Mouse (Mus musculus) midbrain, embryonic 11.5 days (tissue): ENCODE measurements at regions not wholly inside any gene's neighbourhood (a gene's known extent, or its start where the extent isn't known, plus 50 kb on each side); places are given as distances from the start of the nearest gene placed in this dataset.

Experiments
- ATAC-seq: fragments of 200-750 bp; cut with Nextera tagmentation; 2 replicates; pipeline ENCODE4 v1.8.0; 2017; ENCODE audit warnings: moderate TSS enrichment, moderate library complexity; ENCODE audit not compliant: low FRiP score
- DNase-seq: peaks from one replicate; pipeline ENCODE4 v3.0.0; 2015; ENCODE audit warnings: low spot score; ENCODE audit errors: missing footprints
- H3K27ac ChIP-seq: fragments of 300-500 bp; sonication (generic); 2 replicates; pipeline ENCODE4 v1.5.1; 2014; ENCODE audit warnings: low read depth, low read length
- H3K27me3 ChIP-seq: fragments of 300-500 bp; sonication (generic); 2 replicates; pipeline ENCODE4 v1.6.1; 2014; ENCODE audit warnings: mild to moderate bottlenecking, low read length, moderate library complexity, mixed read lengths; ENCODE audit not compliant: control insufficient read depth, insufficient read depth
- H3K36me3 ChIP-seq: fragments of 300-500 bp; sonication (generic); 2 replicates; pipeline ENCODE4 v1.6.1; 2014; ENCODE audit warnings: mild to moderate bottlenecking, low read length, moderate library complexity, mixed read lengths; ENCODE audit not compliant: control insufficient read depth, insufficient read depth
- H3K4me1 ChIP-seq: fragments of 300-500 bp; sonication (generic); 2 replicates; pipeline ENCODE4 v1.6.1; 2014; ENCODE audit warnings: low read length; ENCODE audit not compliant: control insufficient read depth, insufficient read depth
- H3K4me2 ChIP-seq: fragments of 300-500 bp; sonication (generic); 2 replicates; pipeline ENCODE4 v1.6.1; 2014; ENCODE audit warnings: mild to moderate bottlenecking, moderate library complexity
- H3K4me3 ChIP-seq: fragments of 300-500 bp; sonication (generic); 2 replicates; pipeline ENCODE4 v1.5.1; 2014; ENCODE audit warnings: low read depth, low read length
- H3K9ac ChIP-seq: fragments of 300-500 bp; sonication (generic); 2 replicates; pipeline ENCODE4 v1.6.1; 2014; ENCODE audit warnings: low read length
- H3K9me3 ChIP-seq: fragments of 300-500 bp; sonication (generic); 2 replicates; pipeline ENCODE4 v1.6.1; 2016; ENCODE audit warnings: low read length; ENCODE audit not compliant: control insufficient read depth
- WGBS: fragments of 180-500 bp; shearing (Covaris S2); extraction: QIAGEN DNeasy Blood & Tissue Kit; methylation state at CpG from one replicate; pipeline ENCODE4 v1.1.7; 2014; 5-methylcytosine and 5-hydroxymethylcytosine counted together

DNA sequence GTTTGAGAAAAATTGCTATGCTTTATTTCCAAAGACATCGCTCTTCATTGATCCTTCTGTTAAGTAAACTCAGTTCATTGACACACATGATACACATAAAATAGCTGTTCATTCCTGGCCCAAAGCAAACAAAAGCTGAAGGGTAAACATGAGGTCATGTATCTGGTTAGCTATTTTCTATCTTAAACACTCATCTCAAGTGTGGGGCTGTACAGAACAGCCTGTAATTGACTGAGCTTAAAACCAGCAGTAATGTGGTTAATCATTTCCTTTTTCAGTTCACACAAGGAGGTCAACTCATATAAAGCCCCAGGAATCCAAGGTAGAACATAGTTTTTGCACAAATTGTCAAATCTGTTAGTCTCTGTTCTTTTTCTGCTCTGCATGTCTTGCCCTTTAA lies 94.5 kb downstream of the Cldn17 start:
- no peak overlapping the region for H3K27ac ChIP-seq
- H3K36me3 ChIP-seq = no peaks in the 10 kb centered on the region
- DNase-seq (no peak), ATAC-seq (no peak)
- H3K27me3 ChIP-seq = no peaks in the 10 kb centered on the region
- H3K4me3 ChIP-seq = no peak overlapping the region
- no peak overlapping the region for H3K4me2 ChIP-seq
- H3K4me1 ChIP-seq = no peaks in the 10 kb centered on the region
- no peaks in the 10 kb centered on the region for H3K9me3 ChIP-seq
- 91% methylated on average over 1 of the region's 1 CpGs for WGBS
- no peak overlapping the region for H3K9ac ChIP-seq

DNA sequence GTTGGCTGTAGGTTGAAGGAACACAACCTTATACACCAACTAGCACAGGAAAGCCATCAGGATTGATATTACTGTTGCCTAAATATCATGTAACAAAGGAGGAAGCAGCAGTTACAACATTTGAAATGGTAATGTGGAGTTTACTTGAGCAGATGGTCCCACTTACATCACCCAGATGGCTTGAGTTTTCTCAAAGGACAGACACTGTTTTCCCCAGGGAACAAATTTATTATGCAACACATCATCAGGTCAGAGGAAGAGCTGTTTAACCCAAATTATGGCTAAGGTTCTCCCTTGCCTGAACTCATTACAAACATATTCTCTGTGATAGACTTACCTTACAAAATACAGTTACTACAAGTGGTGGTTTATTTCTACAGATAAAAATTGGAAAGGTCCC lies 98.6 kb downstream of the Cldn17 start:
- Histone ChIP-seq H3K4me2 (no peak overlapping the region), H3K9me3 (no peaks in the 10 kb centered on the region), H3K36me3 (no peaks in the 10 kb centered on the region), H3K27ac (no peak overlapping the region), H3K4me1 (no peaks in the 10 kb centered on the region), H3K4me3 (no peak overlapping the region), H3K9ac (no peak overlapping the region), H3K27me3 (no peaks in the 10 kb centered on the region)
- DNase-seq (no peak), ATAC-seq (no peak)

DNA sequence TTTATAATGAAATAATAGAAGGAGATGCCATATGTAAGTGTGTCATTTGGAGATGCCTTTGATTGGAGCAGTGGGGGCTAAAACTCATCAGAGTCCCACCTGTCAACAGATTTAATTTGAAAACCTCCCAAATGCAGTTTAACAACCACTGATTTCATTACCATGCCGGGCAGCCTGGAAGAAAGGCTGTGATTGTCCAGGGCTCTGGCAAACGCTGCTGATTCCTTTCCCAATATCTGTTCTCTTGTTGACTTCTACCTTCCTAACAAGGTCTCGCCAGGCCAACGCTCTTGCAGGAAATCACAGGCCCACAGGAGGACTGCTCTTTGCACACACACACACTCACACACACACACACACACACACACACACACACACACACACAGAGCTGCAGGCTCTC lies 102.4 kb downstream of the Cldn17 start:
- Histone ChIP-seq H3K4me2 (no peak overlapping the region), H3K4me1 (no peaks in the 10 kb centered on the region), H3K27me3 (no peaks in the 10 kb centered on the region), H3K36me3 (no peaks in the 10 kb centered on the region), H3K9me3 (no peaks in the 10 kb centered on the region), H3K9ac (no peak overlapping the region), H3K27ac (no peak overlapping the region), H3K4me3 (no peak overlapping the region)
- WGBS = 90% methylated on average over 4 of the region's 4 CpGs
- ATAC-seq (no peak), DNase-seq (no peak)

DNA sequence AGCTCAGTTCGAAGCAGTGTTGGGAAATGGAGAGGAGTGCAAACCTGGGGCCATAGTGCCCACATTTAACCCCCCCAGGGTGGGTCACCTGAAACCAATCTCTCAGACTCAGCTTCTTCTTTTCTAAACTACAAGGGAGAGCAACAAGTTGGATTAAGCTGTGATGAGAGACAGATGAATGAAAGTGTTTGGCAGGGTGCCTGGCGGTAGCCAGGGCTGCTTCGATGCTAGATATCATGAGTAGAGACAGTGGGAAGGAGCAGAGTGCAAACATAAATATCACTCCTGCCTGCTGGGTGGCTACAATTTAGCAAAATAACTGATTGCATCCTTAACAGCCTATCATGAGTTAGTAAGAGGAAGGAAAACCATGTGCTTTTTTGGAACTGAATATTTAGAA lies 106.9 kb downstream of the Cldn17 start:
- Histone ChIP-seq H3K4me2 (no peak overlapping the region), H3K9me3 (no peaks in the 10 kb centered on the region), H3K4me3 (no peak overlapping the region), H3K27me3 (no peaks in the 10 kb centered on the region), H3K4me1 (no peaks in the 10 kb centered on the region), H3K9ac (no peak overlapping the region), H3K27ac (no peak overlapping the region), H3K36me3 (no peaks in the 10 kb centered on the region)
- no peak for ATAC-seq
- WGBS = 73% methylated on average over 3 of the region's 3 CpGs
- no peak for DNase-seq

DNA sequence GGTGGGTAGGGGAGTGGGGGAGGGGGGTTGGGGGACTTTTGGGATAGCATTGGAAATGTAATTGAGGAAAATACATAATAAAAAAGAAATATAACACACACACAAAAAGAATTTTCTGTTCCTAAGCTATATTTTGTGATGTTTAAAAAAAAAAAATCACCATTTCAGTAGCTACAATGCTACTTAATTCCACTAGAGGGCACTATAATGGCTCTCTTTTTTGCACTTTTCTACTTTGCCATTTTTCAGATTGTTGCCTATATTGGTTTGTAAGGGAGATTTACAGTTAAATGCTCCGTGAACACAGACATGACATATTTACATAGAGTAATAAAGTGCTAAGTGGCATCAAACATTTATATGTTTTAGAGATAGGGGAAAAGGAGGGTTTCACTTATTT lies 102.7 kb upstream of the Grik1 start:
- DNase-seq = peak; percentile 51
- H3K4me1 ChIP-seq = no peaks in the 10 kb centered on the region
- no peaks in the 10 kb centered on the region for H3K9me3 ChIP-seq
- no peaks in the 10 kb centered on the region for H3K27me3 ChIP-seq
- H3K27ac ChIP-seq = no peak overlapping the region
- no peak overlapping the region for H3K4me2 ChIP-seq
- no peak overlapping the region for H3K9ac ChIP-seq
- no peak for ATAC-seq
- H3K4me3 ChIP-seq = no peak overlapping the region
- no peaks in the 10 kb centered on the region for H3K36me3 ChIP-seq
- WGBS = 32% methylated on average over 1 of the region's 1 CpGs

DNA sequence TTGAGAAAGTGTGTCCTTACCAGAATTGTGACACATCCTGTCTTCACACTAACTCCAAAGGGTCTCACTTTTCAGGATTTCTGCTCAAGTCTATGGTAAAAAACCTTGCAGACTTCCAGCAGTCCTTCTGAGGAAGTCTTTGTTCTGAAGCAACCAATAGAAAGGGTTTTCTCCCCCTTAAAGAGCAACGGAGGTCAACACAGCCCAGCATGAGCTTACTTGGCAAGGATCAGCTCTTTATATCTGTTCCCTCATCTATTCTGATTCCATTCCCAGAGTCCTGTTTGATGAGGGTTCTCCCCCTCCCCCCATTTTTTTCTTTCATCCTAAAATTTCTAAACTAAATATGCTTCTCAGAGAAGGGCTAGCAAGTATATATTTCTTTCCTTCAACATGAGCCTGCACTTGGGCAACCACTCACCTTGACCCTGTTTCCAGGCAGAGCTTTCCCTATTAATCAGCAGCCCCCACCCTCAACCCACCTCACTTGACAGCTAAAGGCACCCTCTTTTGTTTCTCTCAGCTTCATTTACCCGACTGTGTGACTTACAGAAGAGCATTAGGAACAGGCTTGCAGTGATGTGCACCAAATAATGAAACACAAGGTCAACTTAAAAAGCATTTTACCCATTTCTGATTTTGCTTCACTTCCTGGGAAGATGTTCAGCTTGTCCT lies 91.7 kb upstream of the Grik1 start:
- DNase-seq = no peak
- Histone ChIP-seq H3K9me3 (no peaks in the 10 kb centered on the region), H3K4me2 (no peak overlapping the region), H3K27me3 (no peaks in the 10 kb centered on the region), H3K36me3 (no peaks in the 10 kb centered on the region), H3K4me1 (peaks cover 5% of the 10 kb centered on the region), H3K4me3 (no peak overlapping the region), H3K27ac (no peak overlapping the region), H3K9ac (no peak overlapping the region)
- WGBS = 0% methylated on average over 2 of the region's 2 CpGs
- peak; percentile 88 for ATAC-seq

DNA sequence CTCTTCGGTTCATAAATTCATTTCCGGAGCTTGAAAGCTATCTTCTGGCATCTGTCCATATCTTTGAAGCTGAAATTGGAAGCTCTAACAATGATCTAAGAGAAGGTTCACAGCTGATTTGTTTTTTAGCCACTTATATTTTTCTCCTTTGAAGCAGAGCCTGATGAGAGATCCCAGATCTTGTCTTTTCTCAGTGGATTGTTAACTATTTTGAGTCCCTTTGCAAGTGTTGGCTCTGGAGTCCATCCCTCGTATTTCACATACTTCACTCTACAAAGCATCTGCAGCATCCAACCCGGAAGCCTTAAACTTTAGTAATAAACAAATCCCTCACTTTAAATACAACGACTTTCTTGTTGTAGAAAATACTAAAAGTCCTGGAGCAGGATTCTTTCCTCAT lies 85.6 kb upstream of the Grik1 start:
- Histone ChIP-seq H3K27ac (no peak overlapping the region), H3K4me1 (no peaks in the 10 kb centered on the region), H3K9ac (no peak overlapping the region), H3K4me3 (no peak overlapping the region), H3K9me3 (no peaks in the 10 kb centered on the region), H3K27me3 (no peaks in the 10 kb centered on the region), H3K36me3 (no peaks in the 10 kb centered on the region), H3K4me2 (no peak overlapping the region)
- no peak for DNase-seq
- WGBS = 87% methylated on average over 5 of the region's 5 CpGs
- ATAC-seq = no peak

DNA sequence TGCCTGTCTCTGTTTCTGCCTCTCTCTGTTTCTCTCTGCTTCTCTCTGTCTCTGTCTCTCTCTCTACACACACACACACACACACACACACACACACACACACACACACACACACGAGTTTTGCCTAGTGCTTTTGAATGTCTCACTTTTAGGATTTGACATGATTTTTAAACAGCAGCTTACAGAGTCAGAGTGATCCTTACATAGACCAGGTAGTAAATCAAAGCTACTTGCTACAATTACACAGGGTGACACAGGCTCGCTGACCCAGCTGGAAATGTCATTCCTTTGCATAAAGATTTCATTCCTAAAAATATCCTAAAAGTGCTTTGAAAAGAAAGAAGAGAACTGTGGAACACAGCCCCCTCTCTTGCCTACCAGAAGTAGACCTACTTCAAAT lies 84.5 kb upstream of the Grik1 start:
- H3K9ac ChIP-seq = no peak overlapping the region
- ATAC-seq = no peak
- 54% methylated on average over 2 of the region's 2 CpGs for WGBS
- H3K4me1 ChIP-seq = no peaks in the 10 kb centered on the region
- no peak overlapping the region for H3K27ac ChIP-seq
- H3K9me3 ChIP-seq = no peaks in the 10 kb centered on the region
- no peak overlapping the region for H3K4me2 ChIP-seq
- no peaks in the 10 kb centered on the region for H3K27me3 ChIP-seq
- H3K4me3 ChIP-seq = no peak overlapping the region
- H3K36me3 ChIP-seq = no peaks in the 10 kb centered on the region
- peak; percentile 61 for DNase-seq

DNA sequence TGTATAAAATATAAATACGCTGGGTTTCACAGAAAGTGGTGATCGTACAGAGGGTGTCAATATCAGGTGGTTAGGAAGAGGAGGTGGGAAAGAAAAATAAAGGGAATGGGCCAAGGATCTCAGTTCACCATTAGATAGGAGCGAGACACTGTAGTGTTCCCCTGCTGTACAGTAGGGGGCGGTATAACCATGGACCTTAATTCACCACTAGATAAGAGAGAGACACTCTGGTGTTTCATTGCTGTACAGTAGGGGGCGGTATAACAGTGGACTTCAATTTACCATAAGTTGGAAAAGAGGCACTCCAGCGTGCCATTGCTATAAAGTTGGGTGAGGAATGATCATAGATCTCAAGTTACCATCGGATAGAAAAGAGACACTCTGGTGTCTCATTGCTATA lies 82.0 kb upstream of the Grik1 start:
- Histone ChIP-seq H3K27me3 (no peaks in the 10 kb centered on the region), H3K4me1 (no peaks in the 10 kb centered on the region), H3K9ac (no peak overlapping the region), H3K4me3 (no peak overlapping the region), H3K4me2 (no peak overlapping the region), H3K36me3 (no peaks in the 10 kb centered on the region), H3K27ac (no peak overlapping the region), H3K9me3 (no peaks in the 10 kb centered on the region)
- DNase-seq (peak; percentile 90), ATAC-seq (peak; percentile 86)
- WGBS = 41% methylated on average over 7 of the region's 7 CpGs

DNA sequence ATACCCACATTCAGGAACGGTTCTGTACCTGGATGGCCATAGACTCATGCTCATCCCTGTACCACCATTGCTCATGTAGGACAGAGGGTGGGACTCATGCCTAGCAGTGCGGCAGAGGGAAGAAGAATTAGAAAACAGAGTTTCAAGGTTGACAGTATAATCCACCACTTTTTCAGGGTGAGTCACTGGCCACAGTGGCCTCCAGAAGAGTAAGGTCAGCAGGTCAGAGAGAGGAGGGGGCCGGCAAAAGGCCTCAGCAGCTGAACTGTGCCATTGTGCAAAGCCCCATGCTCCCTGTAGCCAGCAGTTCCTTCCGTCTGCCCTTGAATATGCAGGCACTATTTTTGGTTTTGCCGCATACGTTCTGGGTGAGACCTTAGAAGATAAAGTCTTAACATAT lies 78.1 kb upstream of the Grik1 start:
- no peak overlapping the region for H3K9ac ChIP-seq
- H3K27ac ChIP-seq = no peak overlapping the region
- H3K4me3 ChIP-seq = no peak overlapping the region
- no peak for ATAC-seq
- no peaks in the 10 kb centered on the region for H3K4me1 ChIP-seq
- H3K4me2 ChIP-seq = no peak overlapping the region
- no peaks in the 10 kb centered on the region for H3K27me3 ChIP-seq
- no peaks in the 10 kb centered on the region for H3K36me3 ChIP-seq
- WGBS = 62% methylated on average over 6 of the region's 6 CpGs
- DNase-seq = no peak
- H3K9me3 ChIP-seq = no peaks in the 10 kb centered on the region
